Mouse (Mus musculus) embryonic fibroblast, embryonic 13.5 days (primary cell): ENCODE results near the gene Slc5a6.

Source experiments
- CTCF ChIP-seq: IDR thresholded peaks from 2 replicates; pipeline ENCODE4 v1.5.1; 2011; ENCODE audit warnings: mild to moderate bottlenecking, control low read depth, low read length, moderate library complexity, borderline replicate concordance; ENCODE audit not compliant: insufficient read depth
- POLR2A ChIP-seq: IDR thresholded peaks from 2 replicates; pipeline ENCODE4 v1.6.1; 2011; ENCODE audit warnings: low read depth, mild to moderate bottlenecking, control low read depth, low read length, moderate library complexity

DNA sequence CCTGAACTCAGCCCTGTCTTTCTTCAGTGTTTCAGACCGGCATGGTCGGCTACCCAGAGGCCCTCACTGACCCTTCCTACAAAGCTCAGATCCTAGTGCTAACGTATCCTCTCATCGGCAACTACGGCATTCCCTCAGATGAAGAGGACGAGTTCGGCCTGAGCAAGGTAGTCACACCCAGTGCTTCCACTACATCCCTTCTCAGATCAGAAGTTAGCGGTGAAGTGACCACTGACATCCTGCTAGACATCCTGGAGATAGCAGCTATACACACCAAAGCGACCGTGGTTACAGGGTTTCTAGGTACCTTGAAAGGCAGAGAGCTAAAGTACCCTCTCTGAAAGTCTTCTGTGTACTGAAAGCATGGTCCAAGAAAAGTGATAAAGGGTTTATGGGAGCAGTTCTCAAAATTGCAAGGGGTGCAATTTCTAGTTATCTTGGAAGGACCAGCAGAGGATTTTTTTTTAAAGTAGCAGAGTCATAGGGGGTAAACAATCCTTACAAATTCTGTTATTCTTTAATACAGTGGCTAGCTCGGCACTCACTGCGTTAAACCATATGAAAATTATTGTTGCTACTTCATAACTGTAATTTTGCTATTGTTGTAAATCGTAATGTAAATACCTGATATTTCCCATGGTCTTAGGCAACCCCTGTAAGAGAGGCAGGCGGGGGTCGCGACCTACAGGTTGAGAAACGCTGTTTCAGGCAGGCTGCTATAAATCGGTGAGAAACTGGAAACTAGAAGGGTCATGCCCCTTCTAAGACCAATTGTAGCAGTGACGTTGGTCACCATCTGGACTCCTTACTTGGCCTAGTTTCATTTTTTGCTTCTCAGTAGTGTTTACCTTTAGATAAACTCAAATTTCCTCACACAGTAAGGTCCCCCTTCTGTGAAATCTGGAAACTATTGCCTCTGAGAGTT is 6.8 kb upstream of the Slc5a6 start:
- TF ChIP-seq POLR2A (no peak), CTCF (no peak)
